8 mouse cellular contexts compared by ENCODE assay signal in the genomic region with DNA sequence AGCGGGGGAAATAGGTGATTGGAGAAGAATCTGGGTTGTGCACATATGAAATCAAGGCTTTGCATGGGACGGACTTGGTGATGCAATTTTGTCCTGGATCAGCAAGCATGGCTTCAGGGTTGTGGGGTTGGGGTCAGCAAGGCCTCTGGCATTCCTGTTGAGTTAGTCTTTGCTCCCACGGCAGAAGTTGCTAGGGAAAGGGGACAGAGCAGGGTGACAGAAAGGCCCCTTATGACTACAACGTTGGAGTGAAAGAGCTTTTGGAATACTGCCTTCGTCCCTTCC. TPM values are rescaled to one million over a fixed set of nuclear protein-coding genes. Genes with fewer than 3 reads are reported as not detected.
DNase-seq lines count a peak whose midpoint lies in the region; ATAC-seq and TF ChIP-seq lines count a peak whose summit lies in the region.

No protein-coding gene starts in this region.

- no peak for TF ChIP-seq CTCF in lung, adult 2 months (IDR thresholded peaks at IDR 0.05; ENCODE audit: insufficient read depth, low read length)
- TF ChIP-seq CTCF in embryonic fibroblast, embryonic 13.5 days (IDR thresholded peaks at IDR 0.05; ENCODE audit: borderline replicate concordance, insufficient read depth, low read length), result no peak

- peak overlapping the region; percentile 56 for H3K4me2 ChIP-seq in neural tube, embryonic 14.5 days (ENCODE audit: low read depth, low read length)

- peak overlapping the region; percentile 58 for H3K9ac ChIP-seq in neural tube, embryonic 14.5 days (replicated peaks; ENCODE audit: low read depth, low read length)

- H3K36me3 ChIP-seq in limb, embryonic 10.5 days, result peaks cover 35% of the 10 kb centered on the region
- no peaks in the 10 kb centered on the region for H3K36me3 ChIP-seq in neural tube, embryonic 14.5 days (ENCODE audit: control insufficient read depth, insufficient read depth, low read length)

- ATAC-seq in neural tube, embryonic 14.5 days (ENCODE audit: low read depth), result peak; percentile 2; the same call in 1 of the 2 replicates

- H3K4me1 ChIP-seq in lung, adult 2 months (ENCODE audit: control insufficient read depth, insufficient read depth, low read length), result peaks cover 3% of the 10 kb centered on the region; the same call in 1 of the 2 replicates
- peaks cover 3% of the 10 kb centered on the region; the same call in 1 of the 2 replicates for H3K4me1 ChIP-seq in embryonic fibroblast, embryonic 13.5 days (ENCODE audit: control insufficient read depth, insufficient read depth, low read length)
- peaks cover 17% of the 10 kb centered on the region for H3K4me1 ChIP-seq in limb, embryonic 10.5 days
- H3K4me1 ChIP-seq in neural tube, embryonic 14.5 days (ENCODE audit: control insufficient read depth, insufficient read depth, low read length), result peaks cover 6% of the 10 kb centered on the region

- peak overlapping the region; percentile 90 for H3K4me3 ChIP-seq in lung, adult 2 months (replicated peaks; ENCODE audit: extremely low read depth, low read depth, low read length)
- peak overlapping the region; percentile 49 for H3K4me3 ChIP-seq in embryonic fibroblast, embryonic 13.5 days (ENCODE audit: insufficient read depth, low read length)
- H3K4me3 ChIP-seq in limb, embryonic 10.5 days, result peak overlapping the region; percentile 68
- H3K4me3 ChIP-seq in neural tube, embryonic 14.5 days (ENCODE audit: low read depth, low read length), result peak overlapping the region; percentile 47

- no peak for DNase-seq in lung, adult 2 months
- DNase-seq in lung, adult 18-20 months, result no peak
- no peak for DNase-seq in limb, embryonic 10.5 days (ENCODE audit: low spot score)
- DNase-seq in adrenal gland, postnatal 36 days, result no peak
- no peak for DNase-seq in right cerebral cortex, adult 2 months (ENCODE audit: low spot score in 2 of 2)
- no peak for DNase-seq in layer of hippocampus, adult 9-11 months

- H3K27ac ChIP-seq in embryonic fibroblast, embryonic 13.5 days (ENCODE audit: insufficient read depth, low read length), result peak overlapping the region; percentile 64
- peak overlapping the region; percentile 93 for H3K27ac ChIP-seq in limb, embryonic 10.5 days
- H3K27ac ChIP-seq in neural tube, embryonic 14.5 days (ENCODE audit: low read depth, low read length), result peak overlapping the region; percentile 87

- WGBS in lung, adult 2 months, result 50% methylated on average over 5 of the region's 5 CpGs
- WGBS in limb, embryonic 10.5 days, result 76% methylated on average over 5 of the region's 5 CpGs
- WGBS in neural tube, embryonic 14.5 days, result 77% methylated on average over 5 of the region's 5 CpGs

- no peak for TF ChIP-seq POLR2A in lung, adult 2 months (IDR thresholded peaks at IDR 0.05; ENCODE audit: borderline replicate concordance, extremely low read depth, low read depth, low read length)
- TF ChIP-seq POLR2A in embryonic fibroblast, embryonic 13.5 days (IDR thresholded peaks at IDR 0.05; ENCODE audit: low read depth, low read length), result no peak

- H3K9me3 ChIP-seq in limb, embryonic 10.5 days (replicated peaks), result no peaks in the 10 kb centered on the region
- no peaks in the 10 kb centered on the region for H3K9me3 ChIP-seq in neural tube, embryonic 14.5 days (ENCODE audit: control insufficient read depth, low read length)

- no peaks in the 10 kb centered on the region for H3K27me3 ChIP-seq in limb, embryonic 10.5 days (ENCODE audit: low read depth, poor library complexity, severe bottlenecking)
- no peaks in the 10 kb centered on the region for H3K27me3 ChIP-seq in neural tube, embryonic 14.5 days (ENCODE audit: control insufficient read depth, insufficient read depth, low read length)

RNA-seq across cellular contexts. Expression of a gene that starts 0.8 kb away (rescaled TPM):
- polyA plus RNA-seq in lung, adult 2 months (2012; rRNA removed), result 14.1 and 22.8 TPM in 2 replicates
- 22.0 and 30.6 TPM in 2 replicates for polyA plus RNA-seq in embryonic fibroblast, embryonic 13.5 days (2011; ENCODE audit: insufficient read length, low read depth, missing spikeins)
- 67.0 and 69.9 TPM in 2 replicates for polyA plus RNA-seq in limb, embryonic 10.5 days (2016; fragmentation: Nextera tagmentation; extraction: Ambion mirVana)
- polyA plus RNA-seq in neural tube, embryonic 14.5 days (2014; fragmentation: Nextera tagmentation; extraction: Ambion mirVana), result 25.4 and 26.7 TPM in 2 replicates
- 10 to 100 TPM; 66.5 to 84.0 TPM for total RNA-seq in adrenal gland, postnatal 36 days (2021)

RNA-seq across cellular contexts. Expression of a gene that starts 26.5 kb away (rescaled TPM):
- polyA plus RNA-seq in lung, adult 2 months (2012; rRNA removed), result 9.1 and 11.7 TPM in 2 replicates
- polyA plus RNA-seq in embryonic fibroblast, embryonic 13.5 days (2011; ENCODE audit: insufficient read length, low read depth, missing spikeins), result 14.0 and 16.7 TPM in 2 replicates
- polyA plus RNA-seq in limb, embryonic 10.5 days (2016; fragmentation: Nextera tagmentation; extraction: Ambion mirVana), result 38.5 and 38.8 TPM in 2 replicates
- 19.5 and 21.7 TPM in 2 replicates for polyA plus RNA-seq in neural tube, embryonic 14.5 days (2014; fragmentation: Nextera tagmentation; extraction: Ambion mirVana)
- total RNA-seq in adrenal gland, postnatal 36 days (2021), result 10 to 100 TPM; 13.8 to 16.7 TPM

RNA-seq across cellular contexts. Expression of a gene that starts 40.1 kb away (rescaled TPM):
- 158 and 175 TPM in 2 replicates for polyA plus RNA-seq in lung, adult 2 months (2012; rRNA removed)
- 1,187 and 1,359 TPM in 2 replicates for polyA plus RNA-seq in embryonic fibroblast, embryonic 13.5 days (2011; ENCODE audit: insufficient read length, low read depth, missing spikeins)
- polyA plus RNA-seq in limb, embryonic 10.5 days (2016; fragmentation: Nextera tagmentation; extraction: Ambion mirVana), result 654 and 701 TPM in 2 replicates
- 537 and 647 TPM in 2 replicates for polyA plus RNA-seq in neural tube, embryonic 14.5 days (2014; fragmentation: Nextera tagmentation; extraction: Ambion mirVana)
- total RNA-seq in adrenal gland, postnatal 36 days (2021), result 100 to 1,000 TPM; 436 to 474 TPM

RNA-seq across cellular contexts. Expression of a gene that starts 52.7 kb away (rescaled TPM):
- polyA plus RNA-seq in lung, adult 2 months (2012; rRNA removed), result 0.91 and 1.0 TPM in 2 replicates
- not detected in 2 replicates for polyA plus RNA-seq in embryonic fibroblast, embryonic 13.5 days (2011; ENCODE audit: insufficient read length, low read depth, missing spikeins)
- 0.18 TPM in 1 of 2 replicates, not detected in the other for polyA plus RNA-seq in limb, embryonic 10.5 days (2016; fragmentation: Nextera tagmentation; extraction: Ambion mirVana)
- 0.80 and 0.94 TPM in 2 replicates for polyA plus RNA-seq in neural tube, embryonic 14.5 days (2014; fragmentation: Nextera tagmentation; extraction: Ambion mirVana)
- 1 to 10 TPM; 4.2 to 4.4 TPM for total RNA-seq in adrenal gland, postnatal 36 days (2021)
